Mouse (Mus musculus) cortical plate, adult 2 months (tissue): ENCODE results near the gene Gm45717. TPM values are rescaled to one million over a fixed set of nuclear protein-coding genes. Genes with fewer than 3 reads are reported as not detected.
A peak's percentile ranks its signal among the peaks of the same experiment; 100 is the strongest.

Experiments
- H3K27ac ChIP-seq: fragments of 200-500 bp; 2 replicates; pipeline ENCODE4 v1.5.1; 2012; ENCODE audit warnings: low read length, control low read depth, inconsistent platforms; ENCODE audit not compliant: insufficient read depth
- H3K4me1 ChIP-seq: fragments of 200-500 bp; 2 replicates; pipeline ENCODE4 v1.6.1; 2011; ENCODE audit warnings: low read length; ENCODE audit not compliant: control insufficient read depth, insufficient read depth
- H3K4me3 ChIP-seq: fragments of 200-500 bp; 2 replicates; pipeline ENCODE4 v1.5.1; 2011; ENCODE audit warnings: mild to moderate bottlenecking, low read length, control low read depth; ENCODE audit not compliant: insufficient read depth
- CTCF ChIP-seq: fragments of 200-500 bp; IDR thresholded peaks from 2 replicates; pipeline ENCODE4 v1.5.1; 2011; ENCODE audit warnings: mild to moderate bottlenecking, control low read depth, low read length; ENCODE audit not compliant: insufficient read depth; ENCODE audit errors: extremely low read depth
- POLR2A ChIP-seq: fragments of 200-500 bp; IDR thresholded peaks from 2 replicates; pipeline ENCODE4 v1.6.1; 2011; ENCODE audit warnings: mild to moderate bottlenecking, low read length, control low read depth; ENCODE audit not compliant: insufficient read depth; ENCODE audit errors: extremely low read depth
- polyA plus RNA-seq: library from polyadenylated mRNA; depleted of rRNA; stranded (reverse); fragments of >200 nt; gene quantifications from 2 replicates; pipeline ENCODE4 v1.2.3, GENCODE M21; 2012; rRNA removed

Gene Gm45717
- not detected in 2 replicates for polyA plus RNA-seq

DNA sequence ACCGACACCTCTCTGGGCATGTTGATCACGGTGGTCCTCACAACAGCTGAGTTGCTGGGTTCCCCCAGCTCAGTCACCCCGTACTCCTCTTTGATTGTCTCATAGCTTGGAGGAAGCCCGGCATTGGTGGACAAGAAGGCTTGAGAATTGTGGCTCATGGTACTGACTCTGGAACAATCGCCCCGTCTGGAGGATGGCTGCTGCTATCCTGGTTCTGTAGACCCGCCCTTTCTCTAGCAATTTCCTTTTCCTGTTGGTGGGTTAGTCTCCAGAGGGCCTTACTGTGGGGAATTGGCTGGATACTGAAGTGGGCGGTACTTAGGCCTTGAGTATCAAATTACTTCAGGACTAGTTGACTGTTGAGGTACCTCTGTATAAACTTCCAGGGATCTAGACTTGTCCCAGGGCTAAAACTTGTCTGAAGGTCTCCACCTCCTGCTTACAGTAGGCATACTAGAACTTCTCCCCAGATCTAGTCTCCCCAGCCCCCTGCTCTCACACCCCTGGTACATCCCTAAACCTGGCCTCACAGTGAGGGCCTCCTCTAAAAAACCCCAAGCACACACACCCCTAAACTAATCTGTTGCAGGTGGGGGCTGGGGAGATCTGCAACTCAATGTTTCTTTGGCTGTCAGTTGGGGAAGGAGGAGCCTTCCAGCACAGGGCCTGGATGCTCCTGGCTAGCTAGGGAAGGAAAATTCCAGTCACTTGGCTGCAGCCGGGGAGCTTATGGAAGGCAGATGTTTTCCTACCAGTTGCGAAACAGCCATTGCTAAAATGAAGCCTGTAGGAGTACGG is at the start of gene Gm45717, which contains the start of gene Ifitm2:
TSS of gene Gm45717 (minus strand) at position 180 of the 798 bp plus-strand sequence.
TSS of gene Ifitm2 (minus strand) at position 230 of the 798 bp plus-strand sequence.
- Histone ChIP-seq H3K4me3 (peak within 1 kb of the TSS; percentile 33), H3K27ac (peak within 1 kb of the TSS; percentile 25; the same call in 1 of the 2 replicates), H3K4me1 (no peaks in the 10 kb centered on the region; the same call in 1 of the 2 replicates)
- 0 out of 2 replicates have a peak, but pooled peaks have one; percentile 18 for TF ChIP-seq POLR2A
- no peak for TF ChIP-seq CTCF

- H3K4me3 ChIP-seq: no peak overlapping the region
- no peaks in the 10 kb centered on the region for H3K4me1 ChIP-seq
- no peak overlapping the region for H3K27ac ChIP-seq
- no peak for TF ChIP-seq CTCF
- no peak for TF ChIP-seq POLR2A
These were observed 47.7 kb upstream of the Gm45717 start for GRCm38 (mm10) chr7:141003248-141004010.

GRCm38 (mm10) chr7:141000881-141001708 is 45.4 kb upstream of the Gm45717 start:
- no peak overlapping the region for H3K4me3 ChIP-seq
- H3K27ac ChIP-seq: no peak overlapping the region
- no peaks in the 10 kb centered on the region for H3K4me1 ChIP-seq
- TF ChIP-seq POLR2A: no peak
- TF ChIP-seq CTCF: no peak

DNA sequence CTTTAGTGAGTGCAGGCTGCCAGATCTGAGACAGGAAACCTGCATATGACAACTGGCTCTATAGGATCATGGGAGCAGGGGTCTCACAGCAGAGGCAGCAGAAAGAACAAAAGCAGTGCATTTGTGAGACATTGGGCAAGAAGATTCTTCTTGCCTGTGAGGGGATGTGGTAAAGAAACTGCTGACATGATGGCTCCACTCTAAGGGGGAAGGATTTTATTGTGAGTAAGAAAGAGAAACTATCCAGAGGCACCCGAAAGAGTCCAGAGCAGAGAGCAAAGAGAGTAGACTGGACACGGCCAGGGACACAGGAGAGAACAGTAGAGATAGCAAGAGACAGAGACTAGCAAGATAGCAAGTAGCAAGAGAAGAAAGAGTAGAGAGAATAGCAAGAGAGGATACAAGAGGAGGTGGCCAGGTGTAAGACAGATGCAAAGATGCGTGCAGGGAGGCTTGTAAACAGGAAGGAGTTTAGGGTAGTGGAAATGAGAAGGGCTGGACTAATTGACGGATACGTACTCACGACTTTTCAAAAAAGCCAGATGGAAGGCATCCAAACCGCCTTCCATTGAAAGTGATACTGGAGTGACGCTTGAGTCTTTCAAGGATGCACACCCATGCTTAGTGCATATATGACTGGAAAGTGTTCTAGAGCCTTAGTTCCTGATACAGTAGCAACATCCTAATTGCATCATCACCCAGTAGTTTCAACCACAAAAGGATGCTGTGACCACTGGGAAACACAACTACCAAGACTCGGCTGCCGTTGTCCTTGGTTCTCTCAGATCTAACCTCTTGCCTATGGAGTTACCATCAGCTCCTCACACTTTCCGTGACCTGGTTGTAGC is 43.3 kb upstream of the Gm45717 start:
- H3K27ac ChIP-seq: peak overlapping the region; percentile 31; the same call in 1 of the 2 replicates
- H3K4me1 ChIP-seq: no peaks in the 10 kb centered on the region
- TF ChIP-seq POLR2A (no peak), CTCF (no peak)
- H3K4me3 ChIP-seq: no peak overlapping the region

- TF ChIP-seq CTCF (no peak), POLR2A (no peak)
- H3K4me3 ChIP-seq: no peak overlapping the region
- no peak overlapping the region for H3K27ac ChIP-seq
- no peaks in the 10 kb centered on the region for H3K4me1 ChIP-seq
These were observed 42.1 kb upstream of the Gm45717 start for GRCm38 (mm10) chr7:140997817-140998216.

GRCm38 (mm10) chr7:140991117-140991689 is 35.5 kb upstream of the Gm45717 start:
- H3K4me3 ChIP-seq: no peak overlapping the region
- no peak overlapping the region for H3K27ac ChIP-seq
- H3K4me1 ChIP-seq: no peaks in the 10 kb centered on the region
- TF ChIP-seq CTCF: no peak
- no peak for TF ChIP-seq POLR2A

DNA sequence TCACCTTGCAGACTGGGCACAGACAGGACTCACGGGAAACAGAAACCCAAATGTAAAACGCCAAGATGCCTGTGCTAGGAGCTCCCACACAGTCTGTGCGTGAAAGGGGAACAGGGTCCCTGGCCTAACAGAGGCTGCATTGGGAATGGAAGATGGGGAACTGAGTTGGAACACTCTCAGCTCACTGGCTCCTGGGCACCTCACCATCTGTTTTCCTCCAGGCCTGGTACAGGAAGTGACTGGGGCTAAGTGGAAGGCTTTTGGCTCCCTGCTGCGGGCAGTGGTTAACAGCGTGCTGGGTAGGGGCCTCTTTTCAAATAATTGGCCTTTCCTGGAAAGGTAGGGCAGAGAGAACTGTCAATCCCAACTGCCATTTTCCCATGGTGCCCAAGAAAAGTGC is 34.9 kb upstream of the Gm45717 start:
- H3K27ac ChIP-seq: no peak overlapping the region
- no peak overlapping the region for H3K4me3 ChIP-seq
- TF ChIP-seq CTCF: no peak
- H3K4me1 ChIP-seq: no peaks in the 10 kb centered on the region

DNA sequence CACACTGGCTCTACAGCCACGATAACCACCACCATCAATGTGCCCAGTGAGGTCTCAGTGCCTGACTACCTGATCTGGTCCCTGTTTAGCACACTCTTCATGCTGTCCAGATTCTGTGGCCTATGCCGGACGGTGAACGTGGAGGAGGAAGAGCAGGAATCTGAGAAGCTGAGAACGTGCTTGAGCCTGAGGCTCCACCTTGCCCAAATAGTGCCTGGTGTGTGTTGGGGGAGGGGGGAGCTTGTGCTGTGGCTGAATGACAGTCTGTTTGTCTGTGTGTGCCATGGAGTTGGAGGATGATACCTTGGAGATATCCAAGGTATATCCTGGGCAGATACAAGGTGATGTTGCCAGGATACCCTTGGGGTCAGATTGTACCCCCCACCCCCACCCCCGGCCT is 34.4 kb upstream of the Gm45717 start:
- no peak overlapping the region for H3K4me3 ChIP-seq
- TF ChIP-seq CTCF (no peak), POLR2A (no peak)
- no peak overlapping the region for H3K27ac ChIP-seq
- no peaks in the 10 kb centered on the region for H3K4me1 ChIP-seq

GRCm38 (mm10) chr7:140989022-140989421 is 33.3 kb upstream of the Gm45717 start:
- Histone ChIP-seq H3K27ac (no peak overlapping the region), H3K4me1 (no peaks in the 10 kb centered on the region), H3K4me3 (no peak overlapping the region)
- TF ChIP-seq CTCF (no peak), POLR2A (no peak)
